Mouse (Mus musculus) midbrain, postnatal 0 days (tissue): ENCODE measurements at regions not wholly inside any gene's neighbourhood (a gene's known extent, or its start where the extent isn't known, plus 50 kb on each side); places are given as distances from the start of the nearest gene placed in this dataset.
A peak's percentile ranks its signal among the peaks of the same experiment; 100 is the strongest.

Source experiments
- ATAC-seq: fragments of 200-750 bp; cut with Nextera tagmentation; 2 replicates; pipeline ENCODE4 v1.8.0; 2017; ENCODE audit warnings: moderate number of reproducible peaks, mild to moderate bottlenecking, moderate TSS enrichment, moderate library complexity; ENCODE audit not compliant: low FRiP score
- DNase-seq: peaks from one replicate; pipeline ENCODE4 v3.0.0-alpha.2; 2015; ENCODE audit warnings: low spot score
- H3K27ac ChIP-seq: fragments of 300-500 bp; sonication (generic); 2 replicates; pipeline ENCODE4 v1.5.1; 2014; ENCODE audit warnings: low read depth, mild to moderate bottlenecking, low read length, mixed read lengths
- H3K27me3 ChIP-seq: fragments of 300-500 bp; sonication (generic); 2 replicates; pipeline ENCODE4 v1.6.1; 2014; ENCODE audit warnings: low read length, control low read depth, mixed read lengths; ENCODE audit not compliant: insufficient read depth
- H3K36me3 ChIP-seq: fragments of 300-500 bp; sonication (generic); 2 replicates; pipeline ENCODE4 v1.6.1; 2014; ENCODE audit warnings: low read length, control low read depth, mixed read lengths; ENCODE audit not compliant: insufficient read depth
- H3K4me1 ChIP-seq: fragments of 300-500 bp; sonication (generic); 2 replicates; pipeline ENCODE4 v1.6.1; 2014; ENCODE audit warnings: mild to moderate bottlenecking, control low read depth, antibody characterized with exemption, low read length, mixed read lengths; ENCODE audit not compliant: insufficient read depth
- H3K4me2 ChIP-seq: fragments of 300-500 bp; sonication (generic); 2 replicates; pipeline ENCODE4 v1.6.1; 2014; ENCODE audit warnings: low read depth, mild to moderate bottlenecking, low read length, mixed read lengths; ENCODE audit not compliant: poor library complexity, severe bottlenecking
- H3K4me3 ChIP-seq: fragments of 300-500 bp; sonication (generic); 2 replicates; pipeline ENCODE4 v1.5.1; 2014; ENCODE audit warnings: low read depth, mild to moderate bottlenecking, low read length, moderate library complexity
- H3K9ac ChIP-seq: fragments of 300-500 bp; sonication (generic); replicated peaks from 2 replicates; pipeline ENCODE4 v1.6.1; 2014; ENCODE audit warnings: mild to moderate bottlenecking, low read length, moderate library complexity, mixed read lengths; ENCODE audit not compliant: poor library complexity, severe bottlenecking
- H3K9me3 ChIP-seq: fragments of 300-500 bp; sonication (generic); 2 replicates; pipeline ENCODE4 v1.6.1; 2016; ENCODE audit warnings: low read length, control low read depth
- CTCF ChIP-seq: IDR thresholded peaks from 2 replicates; pipeline ENCODE4 v1.5.1; 2016; ENCODE audit warnings: antibody characterized with exemption, mild to moderate bottlenecking
- WGBS: fragments of 180-500 bp; shearing (Covaris S2); extraction: QIAGEN DNeasy Blood & Tissue Kit; methylation state at CpG from one replicate; pipeline ENCODE4 v1.1.7; 2014; 5-methylcytosine and 5-hydroxymethylcytosine counted together

- ATAC-seq (no peak), DNase-seq (peak; percentile 27)
- no peak for TF ChIP-seq CTCF
Observed at GRCm38 (mm10) chr8:98752367-98752766, 663.9 kb downstream of the Cdh8 start.

GRCm38 (mm10) chr8:98707753-98708152, 708.5 kb downstream of the Cdh8 start:
- WGBS: 97% methylated on average over 1 of the region's 1 CpGs
- H3K9me3 ChIP-seq: no peaks in the 10 kb centered on the region

More at GRCm38 (mm10) chr8:98752367-98752766, 663.9 kb downstream of the Cdh8 start:
- no peak overlapping the region for H3K27ac ChIP-seq
- no peak overlapping the region for H3K9ac ChIP-seq
- no peak overlapping the region for H3K4me3 ChIP-seq
- H3K4me2 ChIP-seq: peak overlapping the region; percentile 9; the same call in 1 of the 2 replicates
- H3K4me1 ChIP-seq: peaks cover 5% of the 10 kb centered on the region
- WGBS: 11% methylated on average over 6 of the region's 6 CpGs
- no peaks in the 10 kb centered on the region for H3K27me3 ChIP-seq
- no peaks in the 10 kb centered on the region for H3K36me3 ChIP-seq
- H3K9me3 ChIP-seq: no peaks in the 10 kb centered on the region

GRCm38 (mm10) chr8:98706122-98706521, 710.1 kb downstream of the Cdh8 start:
- 11% methylated on average over 4 of the region's 4 CpGs for WGBS

More at GRCm38 (mm10) chr8:98707753-98708152, 708.5 kb downstream of the Cdh8 start:
- no peak overlapping the region for H3K9ac ChIP-seq
- H3K27ac ChIP-seq: no peak overlapping the region
- DNase-seq (no peak), ATAC-seq (no peak)
- H3K4me2 ChIP-seq: no peak overlapping the region
- H3K36me3 ChIP-seq: no peaks in the 10 kb centered on the region
- H3K4me3 ChIP-seq: no peak overlapping the region
- TF ChIP-seq CTCF: no peak
- H3K4me1 ChIP-seq: no peaks in the 10 kb centered on the region
- H3K27me3 ChIP-seq: no peaks in the 10 kb centered on the region

GRCm38 (mm10) chr8:98685195-98685594, 731.1 kb downstream of the Cdh8 start:
- no peak overlapping the region for H3K4me2 ChIP-seq
- no peak overlapping the region for H3K27ac ChIP-seq
- no peak for TF ChIP-seq CTCF
- no peaks in the 10 kb centered on the region for H3K4me1 ChIP-seq
- DNase-seq: no peak
- WGBS: 92% methylated on average over 9 of the region's 9 CpGs
- no peaks in the 10 kb centered on the region for H3K27me3 ChIP-seq
- no peaks in the 10 kb centered on the region for H3K36me3 ChIP-seq
- H3K9ac ChIP-seq: no peak overlapping the region
- ATAC-seq: no peak
- H3K9me3 ChIP-seq: no peaks in the 10 kb centered on the region
- H3K4me3 ChIP-seq: no peak overlapping the region

More at GRCm38 (mm10) chr8:98706122-98706521, 710.1 kb downstream of the Cdh8 start:
- Histone ChIP-seq H3K9ac (no peak overlapping the region), H3K27me3 (no peaks in the 10 kb centered on the region), H3K4me1 (no peaks in the 10 kb centered on the region), H3K4me3 (no peak overlapping the region), H3K4me2 (no peak overlapping the region), H3K36me3 (no peaks in the 10 kb centered on the region), H3K27ac (no peak overlapping the region), H3K9me3 (no peaks in the 10 kb centered on the region)
- ATAC-seq (no peak), DNase-seq (peak; percentile 1)
- TF ChIP-seq CTCF: no peak

- DNase-seq: no peak
- WGBS: 95% methylated on average over 6 of the region's 6 CpGs
Observed at GRCm38 (mm10) chr8:98684531-98684930, 731.7 kb downstream of the Cdh8 start.

GRCm38 (mm10) chr8:98680065-98680464, 736.2 kb downstream of the Cdh8 start:
- no peaks in the 10 kb centered on the region for H3K36me3 ChIP-seq
- ATAC-seq: no peak
- no peak overlapping the region for H3K4me3 ChIP-seq
- no peaks in the 10 kb centered on the region for H3K9me3 ChIP-seq
- no peak overlapping the region for H3K4me2 ChIP-seq
- 98% methylated on average over 2 of the region's 2 CpGs for WGBS
- no peak for TF ChIP-seq CTCF
- no peaks in the 10 kb centered on the region for H3K27me3 ChIP-seq
- H3K4me1 ChIP-seq: no peaks in the 10 kb centered on the region
- no peak overlapping the region for H3K27ac ChIP-seq
- DNase-seq: no peak
- H3K9ac ChIP-seq: no peak overlapping the region

More at GRCm38 (mm10) chr8:98684531-98684930, 731.7 kb downstream of the Cdh8 start:
- H3K27me3 ChIP-seq: no peaks in the 10 kb centered on the region
- H3K9me3 ChIP-seq: no peaks in the 10 kb centered on the region
- H3K4me1 ChIP-seq: no peaks in the 10 kb centered on the region
- no peak overlapping the region for H3K4me2 ChIP-seq
- ATAC-seq: no peak
- H3K36me3 ChIP-seq: no peaks in the 10 kb centered on the region
- no peak for TF ChIP-seq CTCF
- no peak overlapping the region for H3K27ac ChIP-seq
- H3K4me3 ChIP-seq: no peak overlapping the region
- no peak overlapping the region for H3K9ac ChIP-seq
